Mouse (Mus musculus): ENCODE measurements at regions not wholly inside any gene's neighbourhood (a gene's known extent, or its start where the extent isn't known, plus 50 kb on each side); places are given as distances from the start of the nearest gene placed in this dataset.

DNA sequence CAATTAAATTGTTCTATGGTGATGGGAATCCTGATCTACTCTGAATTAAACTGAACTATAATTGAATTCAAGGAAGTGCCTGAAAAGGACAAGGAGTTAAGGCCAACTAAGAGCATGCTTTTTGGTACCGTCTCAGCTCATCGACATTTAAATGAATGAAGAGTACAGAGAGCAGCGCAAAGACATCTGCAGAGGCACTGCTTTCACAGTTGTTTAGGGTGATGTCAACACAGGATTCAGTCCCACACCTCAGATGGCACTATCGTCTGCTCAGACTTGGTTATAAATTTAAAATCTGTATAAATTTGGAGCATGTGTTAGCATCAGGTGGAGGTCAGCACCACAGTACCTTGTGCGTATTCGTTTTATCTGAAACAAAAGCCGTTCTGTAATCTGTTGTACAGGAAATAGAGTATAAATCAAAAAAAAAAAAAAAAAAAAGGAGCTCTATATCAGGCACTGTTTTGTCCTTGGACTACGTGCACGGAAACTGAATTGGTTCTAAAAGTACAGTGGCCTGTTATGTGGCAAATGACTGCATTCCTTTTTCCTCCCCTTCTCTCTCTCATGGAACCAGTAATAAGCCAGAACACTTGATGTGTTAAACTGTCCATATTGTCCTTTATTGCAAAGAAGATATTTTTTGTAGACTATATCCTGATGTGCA lies 187.8 kb downstream of the Wdr20rt start:
- WGBS = 65% methylated on average over 9 of the region's 9 CpGs
- H3K4me3 ChIP-seq (ENCODE audit: insufficient read depth, low read depth, low read length) = no peak overlapping the region
- 0 out of 2 replicates have a peak, but pooled peaks cover 2% of the 10 kb centered on the region for H3K4me1 ChIP-seq (ENCODE audit: control insufficient read depth, insufficient read depth, low read length)
- no peak overlapping the region for H3K27ac ChIP-seq (ENCODE audit: insufficient read depth, low read depth, low read length)
- TF ChIP-seq CTCF (IDR thresholded peaks at IDR 0.05; ENCODE audit: insufficient read depth, low read depth, low read length) (no peak), POLR2A (IDR thresholded peaks at IDR 0.05; ENCODE audit: insufficient read depth, low read depth, low read length) (no peak)

DNA sequence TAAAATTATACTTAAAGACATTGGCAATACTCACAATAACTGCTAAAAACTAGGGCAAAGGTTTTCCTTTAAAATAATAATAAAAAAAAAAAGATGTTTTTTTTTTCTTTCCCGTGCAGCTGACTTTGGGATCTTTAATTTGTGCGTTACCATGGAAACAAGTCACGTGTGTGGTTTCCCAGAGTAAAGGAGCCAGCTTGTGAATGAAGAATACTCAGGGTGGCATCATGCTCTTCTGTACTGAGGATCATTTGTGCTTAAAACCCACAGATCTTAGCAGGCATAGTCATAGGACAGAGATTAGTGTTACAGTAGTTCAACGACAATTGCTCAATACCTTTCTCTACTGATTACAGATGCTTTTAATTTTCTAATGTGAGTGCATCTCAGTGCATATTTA lies 189.1 kb downstream of the Wdr20rt start:
- Histone ChIP-seq H3K4me3 (ENCODE audit: insufficient read depth, low read depth, low read length) (no peak overlapping the region), H3K4me1 (ENCODE audit: control insufficient read depth, insufficient read depth, low read length) (0 out of 2 replicates have a peak, but pooled peaks cover 2% of the 10 kb centered on the region), H3K27ac (ENCODE audit: insufficient read depth, low read depth, low read length) (no peak overlapping the region)
- no peak for TF ChIP-seq POLR2A (IDR thresholded peaks at IDR 0.05; ENCODE audit: insufficient read depth, low read depth, low read length)
- no peak for TF ChIP-seq CTCF (IDR thresholded peaks at IDR 0.05; ENCODE audit: insufficient read depth, low read depth, low read length)
- 25% methylated on average over 4 of the region's 4 CpGs for WGBS

DNA sequence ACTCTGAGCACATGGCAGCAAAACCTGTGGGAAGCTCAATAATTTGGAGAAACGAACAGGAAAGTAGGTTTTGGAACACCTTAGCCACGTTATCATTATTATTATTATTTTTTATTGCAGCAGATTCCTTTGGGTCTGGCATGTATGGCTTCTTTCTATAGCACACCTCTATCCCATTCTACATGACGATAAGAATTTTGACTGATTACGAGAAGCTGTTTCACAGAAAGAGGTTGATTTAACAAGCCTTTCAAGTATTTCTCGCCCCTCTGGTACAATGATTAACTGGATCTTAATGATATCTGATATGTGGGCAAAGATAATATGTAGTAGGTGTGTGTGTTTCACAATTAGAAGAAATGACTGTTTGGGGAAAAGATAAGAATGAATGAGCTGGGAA lies 191.6 kb downstream of the Wdr20rt start:
- WGBS = 90% methylated on average over 5 of the region's 5 CpGs
- TF ChIP-seq POLR2A (IDR thresholded peaks at IDR 0.05; ENCODE audit: insufficient read depth, low read depth, low read length) = no peak
- TF ChIP-seq CTCF (IDR thresholded peaks at IDR 0.05; ENCODE audit: insufficient read depth, low read depth, low read length) = no peak

DNA sequence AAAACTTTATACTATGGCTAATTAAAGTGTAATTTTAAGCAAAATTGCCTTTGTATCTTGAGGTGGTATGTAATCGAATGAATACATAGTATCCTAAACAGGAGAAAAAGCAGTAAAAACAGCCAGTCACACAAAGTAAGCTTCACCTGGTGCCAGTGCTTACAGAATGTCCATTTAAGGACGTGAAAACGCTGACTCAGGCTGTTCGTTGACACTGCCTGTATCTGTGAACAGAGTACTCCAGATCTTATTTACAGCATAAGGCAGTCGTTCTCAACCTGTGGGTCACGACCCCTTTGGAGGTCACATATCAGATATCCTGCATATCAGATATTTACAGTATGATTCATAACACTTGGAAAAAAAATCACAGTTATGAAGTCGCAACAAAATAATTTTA lies 194.8 kb downstream of the Wdr20rt start:
- Histone ChIP-seq H3K4me1 (ENCODE audit: control insufficient read depth, insufficient read depth, low read length) (no peaks in the 10 kb centered on the region), H3K4me3 (ENCODE audit: insufficient read depth, low read depth, low read length) (no peak overlapping the region), H3K27ac (ENCODE audit: insufficient read depth, low read depth, low read length) (no peak overlapping the region)
- WGBS = 88% methylated on average over 7 of the region's 7 CpGs
- TF ChIP-seq CTCF (IDR thresholded peaks at IDR 0.05; ENCODE audit: insufficient read depth, low read depth, low read length) (no peak), POLR2A (IDR thresholded peaks at IDR 0.05; ENCODE audit: insufficient read depth, low read depth, low read length) (no peak)

More for the DNA sequence above, 191.6 kb downstream of the Wdr20rt start:
- H3K4me1 ChIP-seq (ENCODE audit: control insufficient read depth, insufficient read depth, low read length) = 0 out of 2 replicates have a peak, but pooled peaks cover 2% of the 10 kb centered on the region
- no peak overlapping the region for H3K27ac ChIP-seq (ENCODE audit: insufficient read depth, low read depth, low read length)
- no peak overlapping the region for H3K4me3 ChIP-seq (ENCODE audit: insufficient read depth, low read depth, low read length)

DNA sequence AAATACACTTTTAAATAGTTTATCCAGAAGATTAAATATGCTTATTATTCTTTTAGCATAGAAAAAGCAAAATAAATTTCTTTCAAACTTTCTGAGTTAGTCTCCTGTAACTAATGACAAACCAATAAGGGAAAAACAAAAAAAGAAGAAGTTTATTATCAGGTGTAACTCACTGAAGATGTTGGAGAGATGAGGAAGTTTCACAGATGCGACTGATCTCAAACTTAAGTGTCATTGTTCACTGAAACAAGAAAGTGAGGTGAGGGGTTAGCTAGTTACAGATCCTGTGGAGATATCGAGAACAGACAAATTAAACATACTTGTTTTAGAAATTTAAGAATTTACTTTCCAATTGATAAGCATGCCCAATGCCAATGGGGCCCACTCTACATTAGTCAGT lies 199.2 kb downstream of the Wdr20rt start:
- 97% methylated on average over 2 of the region's 2 CpGs for WGBS
- TF ChIP-seq POLR2A (IDR thresholded peaks at IDR 0.05; ENCODE audit: insufficient read depth, low read depth, low read length) = no peak

DNA sequence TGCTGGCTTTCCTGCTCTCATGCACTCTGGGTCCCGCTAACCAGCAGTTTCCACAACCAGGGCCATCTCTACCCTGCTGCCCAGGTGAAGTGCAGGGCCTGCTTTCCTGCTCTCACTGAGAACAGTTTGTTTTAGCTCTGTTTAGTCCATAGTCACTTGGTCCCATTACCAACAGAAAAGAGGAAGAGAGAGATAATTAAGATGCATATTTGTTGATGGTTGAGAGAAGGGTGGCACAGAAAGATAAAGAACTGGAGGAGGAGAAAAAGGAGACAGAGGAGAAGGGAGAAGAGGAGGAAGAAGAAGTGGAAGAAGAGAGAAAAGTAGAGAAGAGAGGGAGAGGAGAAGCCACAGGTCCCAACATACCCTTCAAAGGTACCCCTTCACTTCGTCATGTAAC lies 200.1 kb downstream of the Wdr20rt start:
- TF ChIP-seq CTCF (IDR thresholded peaks at IDR 0.05; ENCODE audit: insufficient read depth, low read depth, low read length) (no peak), POLR2A (IDR thresholded peaks at IDR 0.05; ENCODE audit: insufficient read depth, low read depth, low read length) (no peak)
- H3K4me1 ChIP-seq (ENCODE audit: control insufficient read depth, insufficient read depth, low read length) = peaks cover 3% of the 10 kb centered on the region; the same call in 1 of the 2 replicates
- no peak overlapping the region for H3K27ac ChIP-seq (ENCODE audit: insufficient read depth, low read depth, low read length)
- H3K4me3 ChIP-seq (ENCODE audit: insufficient read depth, low read depth, low read length) = no peak overlapping the region
- 96% methylated on average over 2 of the region's 2 CpGs for WGBS

More for the DNA sequence above, 199.2 kb downstream of the Wdr20rt start:
- peaks cover 3% of the 10 kb centered on the region; the same call in 1 of the 2 replicates for H3K4me1 ChIP-seq (ENCODE audit: control insufficient read depth, insufficient read depth, low read length)
- no peak overlapping the region for H3K4me3 ChIP-seq (ENCODE audit: insufficient read depth, low read depth, low read length)
- H3K27ac ChIP-seq (ENCODE audit: insufficient read depth, low read depth, low read length) = no peak overlapping the region

DNA sequence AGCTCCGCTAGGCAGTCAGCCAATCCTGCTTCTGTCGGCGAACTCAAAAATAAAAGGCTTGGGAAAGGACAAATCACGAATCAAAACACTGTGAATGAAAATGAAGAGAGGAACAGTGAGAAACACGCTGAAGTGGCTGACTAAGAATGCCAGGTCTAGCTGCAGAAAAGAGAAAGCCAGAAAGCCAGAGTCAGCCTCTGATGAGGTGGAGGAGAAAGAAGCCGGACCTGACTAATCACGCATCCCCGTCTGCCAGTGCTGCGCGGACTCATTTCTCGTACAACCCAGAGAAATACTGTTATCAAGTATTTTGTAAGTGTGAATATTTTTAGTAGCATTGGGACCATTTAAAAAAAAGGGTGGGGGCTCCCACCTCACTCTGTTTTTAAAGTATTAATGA lies 201.6 kb downstream of the Wdr20rt start:
- no peak for TF ChIP-seq POLR2A (IDR thresholded peaks at IDR 0.05; ENCODE audit: insufficient read depth, low read depth, low read length)
- no peak for TF ChIP-seq CTCF (IDR thresholded peaks at IDR 0.05; ENCODE audit: insufficient read depth, low read depth, low read length)
- peak overlapping the region; percentile 13; the same call in 1 of the 2 replicates for H3K4me3 ChIP-seq (ENCODE audit: insufficient read depth, low read depth, low read length)
- WGBS = 39% methylated on average over 11 of the region's 11 CpGs
- H3K27ac ChIP-seq (ENCODE audit: insufficient read depth, low read depth, low read length) = no peak overlapping the region
- H3K4me1 ChIP-seq (ENCODE audit: control insufficient read depth, insufficient read depth, low read length) = peaks cover 3% of the 10 kb centered on the region; the same call in 1 of the 2 replicates

DNA sequence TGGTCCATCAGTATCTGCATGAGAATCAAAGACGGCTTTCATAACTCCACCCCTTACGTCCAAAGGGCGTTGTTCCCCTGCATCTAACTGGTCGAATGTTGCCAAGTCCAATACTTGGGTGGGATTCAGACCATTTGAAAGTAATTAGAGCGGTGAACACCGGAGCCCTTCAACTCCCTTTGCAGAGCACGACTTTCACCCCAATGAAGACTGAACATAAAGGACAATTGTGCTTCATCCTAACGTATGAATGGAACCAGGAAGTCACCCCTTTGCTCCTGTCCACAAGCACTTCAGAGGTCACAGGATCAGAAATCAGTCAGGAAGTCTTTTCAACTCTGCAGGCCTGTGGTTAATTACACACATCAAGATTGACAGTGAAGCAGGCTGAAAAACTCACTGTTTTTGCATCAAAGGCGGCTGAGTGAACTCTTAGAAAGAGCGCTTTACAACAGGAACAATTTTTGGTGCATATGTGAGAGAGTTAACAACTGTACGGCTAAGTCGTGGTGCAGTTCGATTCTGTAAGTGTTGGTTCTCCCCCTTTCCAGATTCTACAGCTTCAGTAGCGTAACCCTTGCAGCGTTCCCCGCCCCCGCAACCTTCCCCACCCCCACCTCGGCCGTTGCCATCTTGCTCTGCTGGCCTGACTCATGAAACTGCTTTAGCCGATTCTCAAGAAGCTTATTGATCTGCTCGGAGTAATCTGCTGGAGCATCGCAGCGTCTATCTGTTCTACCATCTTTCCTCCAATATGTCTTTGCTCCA lies 203.1 kb downstream of the Wdr20rt start:
- H3K4me1 ChIP-seq (ENCODE audit: control insufficient read depth, insufficient read depth, low read length) = peaks cover 3% of the 10 kb centered on the region; the same call in 1 of the 2 replicates
- no peak overlapping the region for H3K27ac ChIP-seq (ENCODE audit: insufficient read depth, low read depth, low read length)
- no peak overlapping the region for H3K4me3 ChIP-seq (ENCODE audit: insufficient read depth, low read depth, low read length)
- 43% methylated on average over 23 of the region's 23 CpGs for WGBS
- TF ChIP-seq CTCF (IDR thresholded peaks at IDR 0.05; ENCODE audit: insufficient read depth, low read depth, low read length) (no peak), POLR2A (IDR thresholded peaks at IDR 0.05; ENCODE audit: insufficient read depth, low read depth, low read length) (no peak)

DNA sequence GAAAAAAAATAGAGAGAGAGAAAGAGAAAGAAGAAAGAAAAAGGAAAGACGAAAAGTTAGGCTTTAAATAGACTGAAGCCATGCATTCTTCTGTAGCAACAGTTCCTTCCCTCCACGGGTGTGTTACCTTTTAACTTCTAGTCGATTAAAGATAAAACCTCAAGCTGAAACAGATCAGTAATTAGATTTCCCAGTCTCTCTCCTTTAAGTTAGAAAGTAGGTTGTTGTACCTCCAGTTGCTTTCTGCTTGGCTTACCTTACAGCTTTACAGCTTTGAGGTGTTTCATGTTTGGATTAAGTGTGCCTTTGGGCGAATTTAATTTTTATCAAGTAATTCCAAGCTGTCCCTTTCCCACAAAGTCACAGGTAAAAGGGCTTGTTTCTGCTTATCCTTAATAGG lies 225.5 kb downstream of the Wdr20rt start:
- no peak overlapping the region for H3K27ac ChIP-seq (ENCODE audit: insufficient read depth, low read depth, low read length)
- WGBS = 77% methylated on average over 4 of the region's 4 CpGs
- H3K4me1 ChIP-seq (ENCODE audit: control insufficient read depth, insufficient read depth, low read length) = no peaks in the 10 kb centered on the region
- TF ChIP-seq POLR2A (IDR thresholded peaks at IDR 0.05; ENCODE audit: insufficient read depth, low read depth, low read length) = no peak
- TF ChIP-seq CTCF (IDR thresholded peaks at IDR 0.05; ENCODE audit: insufficient read depth, low read depth, low read length) = no peak
- no peak overlapping the region for H3K4me3 ChIP-seq (ENCODE audit: insufficient read depth, low read depth, low read length)

All from olfactory bulb, adult 2 months (tissue).